Mouse (Mus musculus) midbrain, embryonic 12.5 days (tissue): ENCODE results near the gene 4930519G04Rik. TPM values are rescaled to one million over a fixed set of nuclear protein-coding genes. Genes with fewer than 3 reads are reported as not detected.
"Not testable (repeated sequence)": the region's sequence is repeated elsewhere in the genome, so short reads cannot be mapped to it uniquely, and the experiment has no call there.

Experiments
- ATAC-seq: fragments of 200-750 bp; cut with Nextera tagmentation; 2 replicates; pipeline ENCODE4 v1.8.0; 2017; ENCODE audit warnings: low read depth, moderate TSS enrichment, moderate library complexity; ENCODE audit not compliant: low FRiP score
- H3K27ac ChIP-seq: fragments of 300-500 bp; sonication (generic); replicated peaks from 2 replicates; pipeline ENCODE4 v1.5.1; 2016; ENCODE audit warnings: mild to moderate bottlenecking
- H3K27me3 ChIP-seq: fragments of 300-500 bp; sonication (generic); 2 replicates; pipeline ENCODE4 v1.6.1; 2016; ENCODE audit warnings: mild to moderate bottlenecking
- H3K36me3 ChIP-seq: fragments of 300-500 bp; sonication (generic); 2 replicates; pipeline ENCODE4 v1.6.1; 2016
- H3K4me1 ChIP-seq: fragments of 300-500 bp; sonication (generic); 2 replicates; pipeline ENCODE4 v1.6.1; 2016
- H3K4me2 ChIP-seq: fragments of 300-500 bp; sonication (generic); replicated peaks from 2 replicates; pipeline ENCODE4 v1.6.1; 2016; ENCODE audit warnings: mild to moderate bottlenecking, moderate library complexity
- H3K4me3 ChIP-seq: fragments of 300-500 bp; sonication (generic); 2 replicates; pipeline ENCODE4 v1.5.1; 2016; ENCODE audit warnings: mild to moderate bottlenecking
- H3K9ac ChIP-seq: fragments of 300-500 bp; sonication (generic); replicated peaks from 2 replicates; pipeline ENCODE4 v1.6.1; 2016; ENCODE audit warnings: mild to moderate bottlenecking, moderate library complexity
- H3K9me3 ChIP-seq: fragments of 300-500 bp; sonication (generic); 2 replicates; pipeline ENCODE4 v1.6.1; 2016; ENCODE audit warnings: mild to moderate bottlenecking
- WGBS: fragments of 180-500 bp; shearing (Covaris S2); methylation state at CpG from one replicate; pipeline ENCODE4 v1.1.7; 2016; 5-methylcytosine and 5-hydroxymethylcytosine counted together
- polyA plus RNA-seq: library from polyadenylated mRNA; unstranded; fragments of >200 nt; fragmentation: Nextera tagmentation; extraction: Ambion mirVana; gene quantifications from 2 replicates; pipeline ENCODE4 v1.2.1, GENCODE M21; 2016

The 4930519G04Rik gene
- polyA plus RNA-seq, 1 experiment from 2014 or later = not detected

DNA sequence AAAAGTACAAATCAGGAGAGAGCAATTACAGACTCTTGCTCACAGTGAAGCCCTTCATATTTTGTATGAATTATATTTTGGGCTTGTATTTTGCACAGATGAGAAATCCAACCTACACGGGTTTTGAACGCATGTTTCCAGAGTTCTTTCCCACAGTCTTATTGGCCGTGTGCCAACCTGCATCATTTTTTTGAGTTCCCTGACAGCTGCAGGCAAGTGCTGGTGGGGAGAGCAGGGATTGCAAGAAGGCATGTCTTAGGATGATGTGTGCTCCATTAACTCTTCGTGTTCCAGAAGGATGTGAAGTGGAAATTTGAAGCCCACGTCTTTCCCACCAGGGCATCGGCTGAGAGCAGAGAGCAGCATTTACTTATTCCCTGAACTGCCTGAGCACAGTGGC lies 36.9 kb upstream of the 4930519G04Rik start:
- Histone ChIP-seq H3K4me2 (no peak overlapping the region), H3K9ac (no peak overlapping the region), H3K36me3 (no peaks in the 10 kb centered on the region), H3K9me3 (no peaks in the 10 kb centered on the region), H3K27me3 (no peaks in the 10 kb centered on the region), H3K4me3 (no peak overlapping the region), H3K27ac (no peak overlapping the region), H3K4me1 (peaks cover 14% of the 10 kb centered on the region)
- ATAC-seq = no peak
- 75% methylated on average over 6 of the region's 6 CpGs for WGBS

DNA sequence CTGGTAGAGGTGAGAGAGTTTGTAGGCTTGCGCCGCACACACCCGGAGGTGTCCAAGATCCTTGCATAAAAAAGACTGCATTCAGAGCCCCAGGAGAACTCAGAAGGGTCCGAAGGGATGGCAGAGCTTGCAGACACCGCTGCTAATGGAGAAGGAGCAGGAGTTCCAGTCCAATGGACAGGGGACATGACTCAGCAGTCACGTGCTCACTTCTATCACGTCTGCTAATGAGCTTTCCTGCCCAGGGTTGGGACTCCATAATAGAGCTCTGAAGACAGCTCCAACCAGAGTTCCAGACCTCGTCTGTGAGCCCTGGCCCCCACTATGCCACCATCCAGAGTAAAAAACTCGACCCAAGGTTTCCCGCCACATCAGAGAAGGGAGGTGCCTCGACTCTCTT lies 35.3 kb upstream of the 4930519G04Rik start:
- 0 out of 2 replicates have a peak, but pooled peaks cover 6% of the 10 kb centered on the region for H3K4me1 ChIP-seq
- WGBS = 79% methylated on average over 11 of the region's 11 CpGs
- H3K27ac ChIP-seq = no peak overlapping the region
- no peak for ATAC-seq
- no peaks in the 10 kb centered on the region; the same call in 1 of the 2 replicates for H3K36me3 ChIP-seq
- no peaks in the 10 kb centered on the region for H3K27me3 ChIP-seq
- no peaks in the 10 kb centered on the region for H3K9me3 ChIP-seq
- H3K4me3 ChIP-seq = no peak overlapping the region
- H3K9ac ChIP-seq = no peak overlapping the region
- no peak overlapping the region for H3K4me2 ChIP-seq

DNA sequence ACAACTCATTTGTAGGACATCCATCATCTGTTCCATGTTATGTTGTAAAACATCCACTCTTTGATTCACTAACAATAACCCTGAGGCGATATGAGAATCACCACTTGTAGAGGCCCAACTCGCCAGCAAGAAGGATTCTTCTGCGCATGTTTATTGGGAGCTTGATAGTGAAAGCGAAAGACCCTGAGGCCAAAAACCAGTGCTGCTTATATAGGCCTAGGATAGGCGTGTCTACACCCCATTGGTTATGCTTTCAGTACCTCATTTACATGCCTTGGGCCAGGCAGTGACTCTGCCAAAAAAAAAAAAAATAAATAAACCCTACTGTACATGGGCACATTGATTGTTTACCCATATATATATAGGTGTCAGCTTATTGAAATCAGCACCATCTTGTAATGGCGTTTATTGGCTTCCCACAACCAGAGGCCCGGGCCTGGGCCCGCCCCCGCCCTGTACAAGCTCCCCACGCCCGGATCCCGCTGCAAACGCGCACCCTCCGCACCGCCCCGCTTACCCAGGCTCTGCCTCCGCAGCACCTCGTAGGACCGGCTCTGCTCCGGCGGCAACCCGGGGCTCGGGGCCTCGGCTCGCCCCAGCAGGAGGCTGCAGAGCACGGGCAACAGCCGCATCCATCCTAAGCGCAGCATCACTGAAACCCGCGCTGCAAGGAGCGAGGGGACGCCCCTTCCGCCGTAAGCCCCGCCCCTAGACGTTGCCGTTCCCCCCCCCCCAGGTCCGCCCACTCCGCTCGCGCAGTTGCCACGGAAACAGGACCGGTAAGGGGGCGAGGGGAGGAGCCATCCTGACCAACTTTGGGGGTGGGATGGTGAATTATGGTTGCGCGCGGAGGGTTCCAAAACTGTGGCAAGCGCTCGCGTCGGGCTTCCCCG lies 30.4 kb upstream of the 4930519G04Rik start, which contains the start of gene 1500011B03Rik:
1500011B03Rik (minus strand) TSS at position 673 of the 893 bp plus-strand sequence.
- no peaks in the 10 kb centered on the region for H3K27me3 ChIP-seq
- peaks cover 9% of the 10 kb centered on the region for H3K4me1 ChIP-seq
- H3K36me3 ChIP-seq = no peaks in the 10 kb centered on the region; the same call in 1 of the 2 replicates
- peak; percentile 87 for ATAC-seq
- no peaks in the 10 kb centered on the region for H3K9me3 ChIP-seq
- peak within 1 kb of the TSS; percentile 90 for H3K9ac ChIP-seq
- peak within 1 kb of the TSS; percentile 64 for H3K4me2 ChIP-seq
- peak within 1 kb of the TSS; percentile 75 for H3K27ac ChIP-seq
- 8% methylated on average over 52 of the region's 53 CpGs for WGBS
- H3K4me3 ChIP-seq = peak within 1 kb of the TSS; percentile 87

DNA sequence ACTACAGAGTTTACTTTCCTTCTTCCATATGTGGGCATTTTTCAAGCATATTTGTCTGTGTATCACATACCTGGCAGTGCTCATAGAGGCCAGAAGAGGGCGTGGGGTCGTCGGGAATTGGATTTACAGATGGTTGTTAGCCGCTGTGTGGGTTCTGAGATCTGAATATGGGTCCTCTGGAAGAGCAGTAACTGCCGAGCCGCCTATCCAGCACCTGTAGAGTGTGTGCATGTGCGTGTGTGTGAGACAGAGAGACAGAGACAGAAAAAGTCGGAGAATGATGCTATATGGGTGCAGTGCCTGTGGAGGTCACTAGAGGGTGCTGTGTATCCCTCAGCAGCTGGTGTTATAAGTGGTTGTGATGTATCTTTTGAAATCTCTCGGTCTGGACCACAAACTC lies 29.3 kb upstream of the 4930519G04Rik start:
- 11% methylated on average over 9 of the region's 9 CpGs for WGBS
- Histone ChIP-seq H3K36me3 (no peaks in the 10 kb centered on the region; the same call in 1 of the 2 replicates), H3K4me3 (no peak overlapping the region), H3K27me3 (no peaks in the 10 kb centered on the region), H3K4me2 (no peak overlapping the region), H3K27ac (no peak overlapping the region), H3K9me3 (no peaks in the 10 kb centered on the region), H3K4me1 (peaks cover 9% of the 10 kb centered on the region), H3K9ac (no peak overlapping the region)
- no peak for ATAC-seq

DNA sequence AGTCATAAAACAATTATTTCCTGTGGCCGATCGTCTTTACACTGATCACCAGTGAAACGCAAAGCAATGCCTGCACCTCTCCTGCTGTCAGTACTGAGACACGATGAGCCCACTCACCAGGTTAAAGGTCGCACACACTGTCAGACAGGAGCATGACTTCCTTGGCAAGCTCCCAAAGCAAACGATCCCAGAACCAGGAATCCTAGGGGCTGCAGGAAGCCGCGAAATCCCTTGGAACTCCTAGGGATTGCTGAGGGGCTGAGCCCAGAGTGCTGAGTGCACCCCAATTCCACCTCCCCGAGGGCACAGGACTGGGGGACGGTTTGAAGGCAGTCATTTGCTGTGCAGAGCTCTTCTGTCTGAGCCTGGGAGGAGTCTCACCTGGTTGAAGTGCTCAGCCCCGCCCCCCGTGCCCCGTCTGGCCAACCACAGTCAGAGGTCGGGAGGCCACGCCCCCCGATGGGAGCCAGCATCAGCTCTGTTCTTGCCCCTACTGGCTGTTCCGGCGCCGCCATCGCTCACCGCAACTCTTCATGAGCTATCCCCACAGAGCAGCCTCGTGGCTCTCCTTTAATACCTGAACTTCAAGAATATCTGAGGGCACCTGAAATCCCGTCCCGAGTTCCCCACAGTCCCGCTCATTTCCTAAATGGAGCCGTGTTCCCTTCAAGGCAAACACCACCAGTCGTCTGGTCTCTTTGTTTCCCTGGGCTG lies 27.3 kb upstream of the 4930519G04Rik start:
- H3K4me3 ChIP-seq = peak overlapping the region; percentile 37
- H3K27ac ChIP-seq = no peak overlapping the region
- H3K9me3 ChIP-seq = no peaks in the 10 kb centered on the region
- H3K27me3 ChIP-seq = no peaks in the 10 kb centered on the region
- no peaks in the 10 kb centered on the region; the same call in 1 of the 2 replicates for H3K36me3 ChIP-seq
- peak overlapping the region; percentile 53 for H3K4me2 ChIP-seq
- ATAC-seq = peak; percentile 71
- WGBS = 11% methylated on average over 27 of the region's 27 CpGs
- H3K9ac ChIP-seq = peak overlapping the region; percentile 39; the same call in 1 of the 2 replicates
- peaks cover 9% of the 10 kb centered on the region for H3K4me1 ChIP-seq

DNA sequence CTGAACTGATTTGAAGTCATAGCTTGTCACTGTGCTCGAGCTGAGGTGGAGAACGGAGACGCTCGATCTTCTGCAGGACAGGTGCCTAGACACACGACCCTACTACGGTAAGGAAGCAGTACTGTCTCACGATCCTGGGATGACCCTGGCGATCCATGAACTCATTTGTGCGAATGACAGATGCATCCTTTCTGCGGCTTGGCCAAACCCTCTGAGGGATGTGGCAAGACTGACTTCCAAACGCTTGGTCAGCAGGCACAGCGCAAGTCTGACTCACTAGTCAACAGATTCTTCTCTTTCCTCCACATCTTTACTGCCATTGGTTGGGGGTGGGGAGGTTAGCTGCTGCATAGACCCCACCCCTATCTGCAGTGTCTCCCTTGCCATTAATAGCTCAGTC lies 26.0 kb upstream of the 4930519G04Rik start:
- 93% methylated on average over 12 of the region's 12 CpGs for WGBS
- no peak for ATAC-seq
- no peaks in the 10 kb centered on the region for H3K9me3 ChIP-seq
- peaks cover 8% of the 10 kb centered on the region for H3K4me1 ChIP-seq
- H3K4me2 ChIP-seq = no peak overlapping the region
- no peaks in the 10 kb centered on the region for H3K27me3 ChIP-seq
- H3K27ac ChIP-seq = no peak overlapping the region
- H3K36me3 ChIP-seq = no peaks in the 10 kb centered on the region
- H3K9ac ChIP-seq = no peak overlapping the region
- H3K4me3 ChIP-seq = no peak overlapping the region

DNA sequence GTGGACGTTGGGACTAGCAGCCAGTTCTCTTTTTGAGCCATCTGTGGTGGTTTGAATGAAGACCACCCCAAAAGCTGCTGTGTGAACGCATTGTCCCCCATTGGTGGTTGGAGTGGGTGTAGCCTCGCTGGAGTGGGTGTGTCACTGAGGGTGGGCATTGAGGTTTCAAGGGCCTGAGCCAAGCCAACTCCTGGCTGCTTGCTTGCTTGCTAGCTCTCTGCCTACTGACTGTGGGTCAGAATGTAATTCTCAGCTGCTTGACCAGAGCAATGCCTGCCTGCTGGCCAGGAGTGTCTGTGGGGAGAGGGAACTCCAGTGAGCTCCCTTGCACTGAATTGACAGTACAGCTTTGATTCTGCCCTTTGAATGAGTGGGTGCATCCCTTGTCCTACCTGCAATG lies 23.7 kb upstream of the 4930519G04Rik start:
- ATAC-seq = no peak
- Histone ChIP-seq H3K27ac (no peak overlapping the region), H3K36me3 (no peaks in the 10 kb centered on the region), H3K27me3 (no peaks in the 10 kb centered on the region), H3K9me3 (no peaks in the 10 kb centered on the region), H3K4me1 (peaks cover 6% of the 10 kb centered on the region; the same call in 1 of the 2 replicates), H3K9ac (no peak overlapping the region), H3K4me2 (no peak overlapping the region), H3K4me3 (no peak overlapping the region)
- WGBS = 76% methylated on average over 3 of the region's 3 CpGs

DNA sequence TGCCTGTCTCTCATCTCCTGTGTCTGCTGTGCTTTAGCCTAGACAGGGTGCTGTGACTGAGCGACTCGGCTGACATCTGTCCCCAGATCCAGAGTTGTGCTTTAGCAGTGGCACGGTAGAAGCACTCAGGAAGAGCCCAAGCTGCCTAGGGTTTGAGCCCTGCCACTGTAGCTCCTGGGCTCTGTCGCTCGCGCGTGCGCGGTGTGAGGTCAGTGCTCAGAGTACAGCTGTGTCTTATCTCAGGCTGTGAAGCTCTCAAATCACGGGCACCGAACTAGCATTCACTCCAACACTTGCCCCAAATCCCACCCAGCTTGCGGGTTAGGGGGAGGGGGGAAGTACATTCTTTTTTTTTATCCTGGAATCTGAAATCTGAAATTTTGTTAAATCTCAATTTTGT lies 16.6 kb upstream of the 4930519G04Rik start:
- Histone ChIP-seq H3K4me2 (no peak overlapping the region), H3K27ac (no peak overlapping the region), H3K27me3 (no peaks in the 10 kb centered on the region), H3K4me3 (no peak overlapping the region), H3K9me3 (no peaks in the 10 kb centered on the region), H3K4me1 (peaks cover 4% of the 10 kb centered on the region; the same call in 1 of the 2 replicates), H3K9ac (0 out of 2 replicates have a peak overlapping the region, but pooled peaks have one; percentile 24), H3K36me3 (no peaks in the 10 kb centered on the region)
- ATAC-seq = no peak
- WGBS = 75% methylated on average over 12 of the region's 12 CpGs

DNA sequence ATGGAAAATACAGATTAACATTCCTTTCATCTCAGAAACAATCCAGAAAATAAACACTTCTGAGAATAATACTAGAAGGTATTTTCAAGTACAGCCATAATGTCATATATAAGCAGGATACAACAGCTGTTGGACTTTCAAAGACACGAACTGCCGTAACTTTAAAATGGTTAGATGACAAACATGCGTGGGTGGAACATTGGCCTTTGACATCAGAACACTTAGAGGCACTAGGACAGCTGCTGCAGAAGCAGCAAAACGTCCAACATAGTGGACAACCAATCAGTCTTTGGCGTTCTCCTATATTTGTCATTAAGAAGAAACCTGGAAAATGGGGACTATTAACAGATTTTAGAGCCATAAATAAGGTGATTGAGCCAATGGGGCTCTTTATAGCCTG lies 13.0 kb upstream of the 4930519G04Rik start:
- H3K4me1 ChIP-seq = peaks cover 13% of the 10 kb centered on the region; the same call in 1 of the 2 replicates
- H3K4me3 ChIP-seq, H3K9ac ChIP-seq, H3K27me3 ChIP-seq, H3K27ac ChIP-seq, H3K4me2 ChIP-seq, ATAC-seq, H3K9me3 ChIP-seq, H3K36me3 ChIP-seq: not testable (repeated sequence)
- WGBS = 81% methylated on average over 5 of the region's 5 CpGs

DNA sequence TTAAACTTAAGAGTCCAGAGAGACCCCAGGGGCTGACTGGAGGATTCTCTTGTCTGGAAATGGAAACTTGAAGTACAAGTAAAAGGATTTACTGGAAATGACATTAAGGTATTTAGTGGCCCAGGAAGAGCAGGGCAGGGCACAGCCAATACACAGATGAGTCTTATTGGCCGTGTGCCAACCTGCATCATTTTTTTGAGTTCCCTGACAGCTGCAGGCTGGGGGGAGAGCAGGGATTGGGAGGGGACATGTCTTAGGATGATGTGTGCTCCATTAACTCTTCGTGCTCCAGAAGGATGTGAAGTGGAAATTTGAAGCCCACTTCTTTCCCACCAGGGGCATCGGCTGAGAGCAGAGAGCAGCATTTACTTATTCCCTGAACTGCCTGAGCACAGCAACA lies 11.3 kb upstream of the 4930519G04Rik start:
- ATAC-seq, H3K27me3 ChIP-seq, H3K27ac ChIP-seq, H3K9ac ChIP-seq, H3K4me2 ChIP-seq, H3K4me3 ChIP-seq, H3K9me3 ChIP-seq, H3K36me3 ChIP-seq: not testable (repeated sequence)
- H3K4me1 ChIP-seq = peaks cover 13% of the 10 kb centered on the region; the same call in 1 of the 2 replicates
- WGBS = 56% methylated on average over 3 of the region's 3 CpGs

DNA sequence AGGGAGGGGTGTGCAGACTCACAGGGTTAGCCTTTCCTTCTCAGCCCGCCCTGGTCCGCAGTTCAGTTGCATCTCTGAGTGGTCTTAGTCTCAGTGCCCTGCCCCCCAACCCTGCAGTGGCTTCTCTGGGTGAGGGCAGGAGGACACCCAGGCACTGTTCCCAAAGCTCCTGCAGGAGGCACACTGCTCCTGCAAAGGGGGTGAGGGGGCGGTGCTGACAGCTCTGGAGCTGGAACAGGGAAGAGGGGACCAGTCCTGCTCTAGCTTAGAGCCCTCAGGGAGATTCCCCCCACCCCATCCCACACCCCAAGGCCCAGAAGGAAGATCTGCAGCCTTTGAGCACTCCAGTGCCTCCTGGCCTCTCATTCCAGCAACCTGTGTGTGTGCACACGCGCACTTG lies 10.8 kb upstream of the 4930519G04Rik start:
- ATAC-seq = no peak
- 56% methylated on average over 5 of the region's 5 CpGs for WGBS
- H3K4me1 ChIP-seq = peaks cover 13% of the 10 kb centered on the region; the same call in 1 of the 2 replicates
- H3K36me3 ChIP-seq = no peaks in the 10 kb centered on the region
- no peak overlapping the region for H3K9ac ChIP-seq
- H3K27ac ChIP-seq = no peak overlapping the region
- H3K27me3 ChIP-seq = no peaks in the 10 kb centered on the region
- H3K4me3 ChIP-seq = no peak overlapping the region
- H3K9me3 ChIP-seq = no peaks in the 10 kb centered on the region
- no peak overlapping the region for H3K4me2 ChIP-seq

DNA sequence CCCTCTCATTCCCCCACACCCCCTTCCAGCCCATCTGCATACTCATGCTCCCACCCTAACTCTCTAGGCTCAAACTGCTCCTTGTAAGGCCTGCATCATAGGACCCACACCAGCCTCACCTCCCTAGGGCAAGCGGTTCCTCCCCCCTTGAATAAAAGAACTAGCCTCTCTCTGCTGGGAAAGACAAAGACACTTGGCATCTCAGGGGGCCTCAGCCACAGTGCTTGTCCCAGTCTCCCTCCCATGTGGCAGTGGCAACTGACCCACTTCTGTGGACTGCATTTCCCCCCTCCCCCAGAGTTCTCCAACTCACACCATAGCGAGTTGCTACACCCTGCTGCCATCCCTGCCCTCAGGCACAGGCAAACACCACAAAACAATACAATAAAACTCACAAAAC lies 9.1 kb upstream of the 4930519G04Rik start:
- H3K4me3 ChIP-seq, H3K9me3 ChIP-seq, H3K27me3 ChIP-seq, H3K27ac ChIP-seq, H3K36me3 ChIP-seq, H3K9ac ChIP-seq, H3K4me2 ChIP-seq, ATAC-seq: not testable (repeated sequence)
- H3K4me1 ChIP-seq = peaks cover 13% of the 10 kb centered on the region; the same call in 1 of the 2 replicates
- WGBS = 65% methylated on average over 2 of the region's 2 CpGs
